Mouse (Mus musculus): ENCODE results near the gene P2rx6.
A peak's percentile ranks its signal among the peaks of the same experiment; 100 is the strongest.

DNA sequence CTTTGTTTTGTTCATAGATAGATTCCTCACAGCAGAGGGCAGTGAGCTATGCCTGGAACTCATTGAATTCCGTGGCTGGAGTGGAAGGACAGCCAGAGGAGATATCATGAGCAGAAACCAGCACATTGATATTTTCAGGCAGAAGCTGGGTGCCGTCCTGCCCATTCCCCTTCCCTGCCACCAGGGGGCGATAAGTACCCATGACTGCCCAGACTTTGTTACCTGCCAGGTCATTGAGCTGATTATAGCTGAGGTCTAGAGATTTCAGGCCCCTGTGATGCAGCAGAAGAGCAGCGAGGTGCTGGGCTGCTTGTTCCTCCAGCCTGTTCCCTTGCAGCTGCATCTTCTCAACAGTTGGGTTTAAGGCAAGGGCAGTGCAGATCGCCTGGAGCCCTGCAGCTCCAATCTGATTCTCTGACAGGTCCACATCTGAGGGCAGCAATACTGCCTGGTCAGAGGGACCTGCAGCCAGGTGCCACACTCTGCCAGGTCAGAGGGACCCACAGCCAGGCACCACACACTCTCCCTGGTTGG lies 3.7 kb upstream of the P2rx6 start:
- peak; percentile 99 for TF ChIP-seq CTCF (IDR thresholded peaks at IDR 0.05)
- TF ChIP-seq EP300 (IDR thresholded peaks at IDR 0.05), result no peak
